Mouse (Mus musculus): ENCODE results near the gene Fbxo33.
"Not testable (repeated sequence)": the region's sequence is repeated elsewhere in the genome, so short reads cannot be mapped to it uniquely, and the experiment has no call there.

Fbxo33 gene

GRCm38 (mm10) chr12:59219325-59220225, at the start of gene Fbxo33:
Fbxo33 (minus strand) TSS chr12:59219725.
- peak; percentile 98 for DNase-seq (ENCODE audit: low spot score)

GRCm38 (mm10) chr12:59265942-59266231, 46.4 kb upstream of the Fbxo33 start:
- no peak for DNase-seq (ENCODE audit: low spot score)

GRCm38 (mm10) chr12:59265207-59265941, 45.8 kb upstream of the Fbxo33 start:
- no peak for DNase-seq (ENCODE audit: low spot score)

- no peak for DNase-seq (ENCODE audit: low spot score)
Observed at GRCm38 (mm10) chr12:59262841-59263240, 43.3 kb upstream of the Fbxo33 start.

GRCm38 (mm10) chr12:59260798-59261197, 41.3 kb upstream of the Fbxo33 start:
- no peak for DNase-seq (ENCODE audit: low spot score)

GRCm38 (mm10) chr12:59260362-59260761, 40.8 kb upstream of the Fbxo33 start:
- DNase-seq (ENCODE audit: low spot score): no peak

- DNase-seq (ENCODE audit: low spot score): no peak
Observed at GRCm38 (mm10) chr12:59259015-59259414, 39.5 kb upstream of the Fbxo33 start.

- no peak for DNase-seq (ENCODE audit: low spot score)
Observed at GRCm38 (mm10) chr12:59250259-59250827, 30.8 kb upstream of the Fbxo33 start.

- DNase-seq (ENCODE audit: low spot score): no peak
Observed at GRCm38 (mm10) chr12:59248969-59249368, 29.4 kb upstream of the Fbxo33 start.

- DNase-seq (ENCODE audit: low spot score): not testable (repeated sequence)
Observed at GRCm38 (mm10) chr12:59241031-59241430, 21.5 kb upstream of the Fbxo33 start.

- no peak for DNase-seq (ENCODE audit: low spot score)
Observed at GRCm38 (mm10) chr12:59238434-59238833, 18.9 kb upstream of the Fbxo33 start.

GRCm38 (mm10) chr12:59228401-59228800, 8.9 kb upstream of the Fbxo33 start:
- DNase-seq (ENCODE audit: low spot score): no peak

GRCm38 (mm10) chr12:59218640-59219321, 744 bp downstream of the Fbxo33 start:
- DNase-seq (ENCODE audit: low spot score): peak; percentile 62

- DNase-seq (ENCODE audit: low spot score): no peak
Observed at GRCm38 (mm10) chr12:59217331-59217730, 2.2 kb downstream of the Fbxo33 start.

GRCm38 (mm10) chr12:59216676-59217266, 2.8 kb downstream of the Fbxo33 start:
- DNase-seq (ENCODE audit: low spot score): no peak

GRCm38 (mm10) chr12:59216176-59216575, 3.3 kb downstream of the Fbxo33 start:
- no peak for DNase-seq (ENCODE audit: low spot score)

- no peak for DNase-seq (ENCODE audit: low spot score)
Observed at GRCm38 (mm10) chr12:59207814-59208213, 11.7 kb downstream of the Fbxo33 start.

GRCm38 (mm10) chr12:59207000-59207390, 12.5 kb downstream of the Fbxo33 start:
- no peak for DNase-seq (ENCODE audit: low spot score)

GRCm38 (mm10) chr12:59206208-59206999, 13.1 kb downstream of the Fbxo33 start:
- no peak for DNase-seq (ENCODE audit: low spot score)

GRCm38 (mm10) chr12:59205571-59205970, 14.0 kb downstream of the Fbxo33 start:
- no peak for DNase-seq (ENCODE audit: low spot score)

GRCm38 (mm10) chr12:59199361-59199760, 20.2 kb downstream of the Fbxo33 start:
- no peak for DNase-seq (ENCODE audit: low spot score)

Measured in testis, postnatal 10 days (tissue).